Mouse (Mus musculus) cerebellum, adult 8-10 months (tissue): ENCODE data around the gene Psma6.

Experiments
- DNase-seq: peaks from one replicate; pipeline ENCODE4 v3.0.0; 2022

Gene Psma6

GRCm38 (mm10) chr12:55440416-55440815 lies 56.4 kb downstream of the Psma6 start:
- no peak for DNase-seq

- no peak for DNase-seq
Measured at GRCm38 (mm10) chr12:55442245-55442644, 58.2 kb downstream of the Psma6 start.

- no peak for DNase-seq
Measured at GRCm38 (mm10) chr12:55442861-55443850, 59.1 kb downstream of the Psma6 start.

- DNase-seq = no peak
Measured at GRCm38 (mm10) chr12:55444031-55444451, 60.0 kb downstream of the Psma6 start.

- DNase-seq = no peak
Measured at GRCm38 (mm10) chr12:55445583-55445982, 61.6 kb downstream of the Psma6 start.

DNA sequence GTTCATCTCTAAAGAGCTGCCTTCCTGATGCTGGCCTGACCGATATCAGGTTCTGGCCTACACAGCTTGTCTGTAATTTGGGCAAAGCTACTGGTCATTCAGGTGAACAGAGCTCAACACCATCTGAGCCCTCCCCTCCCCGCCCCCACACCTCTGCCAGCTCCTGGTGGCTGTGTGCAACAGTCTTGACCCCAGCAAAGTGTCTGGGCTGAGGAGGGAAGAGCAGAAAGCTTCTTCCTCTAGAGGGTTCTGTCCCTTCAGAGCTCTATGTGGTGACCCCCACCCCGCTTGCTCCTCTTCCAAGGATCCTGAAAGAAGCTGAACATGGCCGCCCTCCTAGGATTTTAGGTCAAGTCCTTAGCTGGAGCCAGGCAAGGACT lies 62.3 kb downstream of the Psma6 start:
- DNase-seq = no peak

GRCm38 (mm10) chr12:55446746-55447395 lies 62.8 kb downstream of the Psma6 start:
- DNase-seq = peak; percentile 81

DNA sequence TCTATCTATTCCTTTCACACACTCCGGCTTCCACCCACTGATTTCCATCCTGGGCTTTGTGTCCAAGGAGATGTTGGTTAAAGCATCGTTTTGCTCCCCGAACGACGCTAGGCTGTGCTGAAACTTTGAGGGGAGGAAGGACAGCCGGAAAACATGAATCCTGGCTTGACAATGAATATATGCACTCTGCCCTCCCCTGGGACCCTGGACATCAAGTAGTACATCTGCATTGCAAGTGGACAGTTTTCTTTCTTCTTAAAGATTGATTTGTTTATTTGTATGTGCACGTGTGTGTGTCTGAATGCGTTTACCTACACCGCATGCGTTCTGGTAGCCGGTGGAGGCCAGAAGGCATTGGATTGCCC lies 63.4 kb downstream of the Psma6 start:
- no peak for DNase-seq

- no peak for DNase-seq
Measured at GRCm38 (mm10) chr12:55448457-55448856, 64.4 kb downstream of the Psma6 start.

DNA sequence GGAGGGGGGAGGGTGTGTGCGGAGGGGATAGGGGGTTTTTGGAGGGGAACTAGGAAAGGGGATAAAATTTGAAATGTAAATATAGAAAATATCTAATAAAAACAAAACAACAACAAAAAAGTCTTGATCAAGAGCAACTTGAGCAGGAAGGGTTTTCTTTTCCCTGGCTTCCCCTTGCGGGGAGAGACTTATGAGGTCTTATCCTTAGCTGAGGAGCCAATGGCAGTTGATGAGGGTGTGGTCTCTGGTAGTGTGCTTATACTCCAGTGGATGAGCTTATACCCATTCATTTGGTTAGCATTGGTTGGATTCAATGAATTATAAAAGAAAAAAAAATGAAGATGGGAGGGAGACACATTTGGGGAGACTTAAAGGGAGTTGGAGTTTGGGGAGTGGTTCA lies 65.0 kb downstream of the Psma6 start:
- no peak for DNase-seq

GRCm38 (mm10) chr12:55450421-55450820 lies 66.4 kb downstream of the Psma6 start:
- no peak for DNase-seq

GRCm38 (mm10) chr12:55452839-55453238 lies 68.8 kb downstream of the Psma6 start:
- no peak for DNase-seq

GRCm38 (mm10) chr12:55453924-55454323 lies 69.9 kb downstream of the Psma6 start:
- no peak for DNase-seq

- DNase-seq = no peak
Measured at GRCm38 (mm10) chr12:55455206-55455605, 71.2 kb downstream of the Psma6 start.

DNA sequence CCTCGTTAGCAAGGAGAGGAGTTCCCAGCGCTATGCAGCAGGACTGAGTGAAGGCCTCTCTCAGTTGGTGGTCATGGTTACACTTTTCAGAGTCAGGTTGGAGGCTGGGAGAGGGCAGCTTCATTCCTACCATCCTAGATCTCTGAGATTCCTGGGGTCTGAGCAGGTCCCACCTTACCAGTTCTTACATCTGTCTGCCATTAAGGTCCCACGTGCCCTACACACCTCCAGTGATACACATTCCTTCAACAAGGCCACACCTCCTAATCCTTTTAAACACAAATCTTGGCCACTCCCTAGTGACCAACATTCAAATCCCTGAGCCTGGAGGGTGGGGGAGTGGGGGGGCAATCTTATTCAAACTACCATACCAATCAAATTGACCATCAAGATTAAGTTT lies 72.1 kb downstream of the Psma6 start:
- DNase-seq = no peak

DNA sequence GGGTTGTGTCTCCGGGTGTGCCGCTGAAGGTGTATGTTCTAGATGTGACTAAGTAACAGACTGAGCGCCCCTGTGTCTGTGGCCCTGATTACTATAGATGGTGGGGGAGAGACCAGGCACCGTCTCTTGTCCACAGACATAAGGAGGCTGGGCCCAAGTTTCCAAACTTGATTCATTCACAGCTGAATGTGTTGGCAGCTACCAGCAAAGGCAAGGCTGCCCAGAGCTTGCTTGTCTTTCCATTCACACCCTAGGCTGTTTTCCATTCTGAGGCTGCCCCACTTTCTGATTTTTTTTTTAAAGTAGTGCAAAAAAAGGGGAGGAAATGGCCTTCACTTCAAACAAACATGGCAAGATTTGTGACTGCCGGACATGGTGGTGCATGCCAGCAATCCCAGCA lies 72.9 kb downstream of the Psma6 start:
- DNase-seq = no peak

GRCm38 (mm10) chr12:55459739-55460138 lies 75.7 kb downstream of the Psma6 start:
- no peak for DNase-seq

DNA sequence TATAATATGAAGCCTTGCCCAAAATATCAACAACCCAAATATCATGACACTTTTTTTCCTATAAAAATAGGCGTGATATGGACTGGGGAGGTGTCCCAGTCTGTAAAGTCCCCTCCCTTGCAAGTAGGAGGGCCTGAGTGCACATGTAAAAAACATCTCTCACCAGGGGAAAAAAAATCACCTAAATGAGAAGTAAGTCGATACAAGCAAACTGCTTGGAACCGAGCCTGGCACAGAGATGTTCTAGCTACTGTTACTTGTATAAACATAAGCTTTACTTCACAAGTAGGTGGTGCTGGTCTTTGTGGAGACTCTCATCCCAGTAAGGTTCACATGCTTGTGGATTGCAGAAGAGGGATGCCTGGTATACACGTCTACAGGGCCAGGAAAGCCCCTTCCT lies 76.9 kb downstream of the Psma6 start:
- DNase-seq = no peak

DNA sequence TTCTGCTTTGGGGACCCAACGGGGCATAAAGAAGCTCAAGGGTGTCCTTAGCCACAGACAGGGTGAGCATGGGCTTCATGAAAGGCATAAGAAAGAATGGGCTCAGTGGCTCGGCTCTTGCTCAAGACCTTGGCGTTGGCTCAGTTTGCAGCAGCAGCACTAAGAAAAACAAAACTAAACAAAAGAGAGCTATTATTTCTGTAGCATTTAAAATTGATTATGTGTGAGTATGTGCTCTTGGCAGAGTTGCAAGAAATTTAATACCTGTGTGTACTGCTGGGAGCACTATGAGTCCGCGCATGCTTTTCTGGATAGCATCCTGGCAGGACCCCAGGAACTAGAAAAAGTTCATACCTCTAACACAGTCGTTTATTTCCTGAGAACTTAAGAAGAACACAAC lies 77.7 kb downstream of the Psma6 start:
- no peak for DNase-seq

DNA sequence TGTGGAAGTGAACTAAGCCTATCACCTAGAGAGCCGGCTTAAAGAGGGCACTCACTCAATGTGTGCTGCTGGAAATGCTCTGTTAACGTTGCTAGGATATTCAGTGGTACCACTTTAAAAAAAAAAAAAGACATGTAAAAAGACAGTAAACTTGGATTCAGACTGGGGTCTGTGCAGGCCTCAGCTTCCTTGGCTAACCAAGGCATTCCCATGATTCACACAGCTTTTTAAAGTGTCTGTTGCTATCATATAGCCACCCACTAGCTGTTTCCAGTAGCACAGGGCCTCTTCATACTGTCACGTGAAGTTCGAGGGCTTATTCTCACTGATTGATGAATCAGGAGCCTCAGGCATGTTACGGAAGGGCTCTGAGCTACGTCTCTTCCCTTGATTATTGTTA lies 78.4 kb downstream of the Psma6 start:
- DNase-seq = no peak

- DNase-seq = peak; percentile 37
Measured at GRCm38 (mm10) chr12:55463087-55463486, 79.1 kb downstream of the Psma6 start.

DNA sequence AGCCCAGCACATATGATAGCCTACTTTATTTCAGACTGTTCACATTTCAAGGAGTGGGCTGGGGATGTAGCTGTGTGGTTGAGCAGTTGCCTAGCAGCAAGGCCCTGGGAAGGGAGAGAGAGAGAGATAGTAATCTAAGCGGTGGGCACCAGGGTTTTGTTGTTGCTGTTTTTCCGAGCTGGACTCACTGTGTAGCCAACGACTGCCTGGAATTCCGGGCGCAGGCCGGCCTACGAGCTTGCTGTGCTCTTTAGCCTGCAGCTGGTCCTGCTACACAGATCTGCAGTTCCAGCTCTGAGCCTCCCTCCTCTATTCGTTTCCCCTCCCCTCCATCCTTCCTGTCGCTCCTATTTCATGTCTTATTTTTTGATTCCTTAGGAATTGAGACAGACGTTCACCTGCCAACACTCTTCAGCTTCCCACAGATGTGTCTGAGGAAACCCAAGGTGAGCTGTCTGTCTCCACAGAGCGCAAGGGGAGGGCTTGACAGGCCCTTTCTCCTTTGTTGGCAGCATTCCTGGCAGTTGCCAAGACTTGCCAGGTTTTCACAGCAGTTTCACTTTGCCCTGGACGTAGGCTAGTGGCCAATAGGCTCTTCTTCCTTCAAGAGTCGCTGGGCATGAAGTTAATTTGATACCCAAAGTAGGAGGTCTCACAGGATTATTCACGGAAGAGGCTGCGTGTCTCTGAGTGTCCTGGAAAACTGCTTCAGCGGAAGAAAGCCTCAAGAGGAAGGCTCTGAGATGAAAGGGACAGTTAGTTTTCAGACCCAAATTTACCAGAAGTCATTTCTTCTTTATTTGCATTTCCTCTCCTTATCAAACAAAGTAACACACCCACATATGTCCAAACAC lies 80.2 kb downstream of the Psma6 start:
- peak; percentile 45 for DNase-seq

DNA sequence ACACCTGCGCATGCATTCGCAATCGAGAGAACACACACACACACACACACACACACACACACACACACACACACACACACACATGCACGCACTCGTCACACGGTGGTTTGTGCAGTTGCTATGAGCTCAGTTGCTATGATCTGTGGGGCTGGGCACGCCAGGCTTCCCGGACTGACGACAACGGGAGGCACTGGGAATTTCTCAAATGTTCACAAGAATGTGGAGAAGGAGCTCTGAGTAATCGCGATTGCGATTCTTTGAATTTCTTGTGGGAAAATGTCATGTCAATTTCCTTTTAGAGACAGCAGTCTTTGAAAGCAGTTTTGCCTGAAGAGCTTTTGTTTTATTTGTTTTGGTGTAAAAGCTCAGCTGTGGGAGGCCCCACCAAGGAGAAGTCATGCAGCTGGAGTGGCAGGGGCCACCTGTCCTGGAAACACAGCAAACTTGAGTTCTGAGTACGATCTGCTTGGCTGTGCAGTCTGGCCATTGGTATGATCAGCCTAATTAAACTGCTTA lies 80.9 kb downstream of the Psma6 start:
- no peak for DNase-seq
